Mouse (Mus musculus) hematopoietic stem cell, adult 5-6 weeks (primary cell): ENCODE measurements around the gene Hist1h1d. TPM values are rescaled to one million over a fixed set of nuclear protein-coding genes. Genes with fewer than 3 reads are reported as not detected.

Experiments
- ATAC-seq, 2 experiments: fragments of 125-278 bp in 1 of 2; replicated peaks in 1 of 2; 2 replicates each; pipeline ENCODE4 v1.8.0; 2016 to 2017; ENCODE audit warnings: inconsistent platforms in 2 of 2, mild to moderate bottlenecking in 2 of 2, moderate number of reproducible peaks in 2 of 2, low read depth in 1 of 2, moderate TSS enrichment in 1 of 2; ENCODE audit not compliant: low FRiP score in 2 of 2, poor library complexity in 2 of 2, severe bottlenecking in 2 of 2, insufficient read depth in 1 of 2, low TSS enrichment in 1 of 2
- total RNA-seq: library from RNA; stranded (forward); fragments of 172-1452, 232-1000 nt; gene quantifications from 2 replicates; pipeline ENCODE4 v1.2.3, GENCODE M21; 2017

Hist1h1d gene
- total RNA-seq, 1 experiment from 2014 or later, result 39.0 TPM

GRCm38 (mm10) chr13:23595185-23595584, 42.1 kb downstream of the Hist1h1d start:
- no peak for ATAC-seq

- ATAC-seq, result no peak; a peak in 1 of 4 replicates
These were observed 42.7 kb downstream of the Hist1h1d start for GRCm38 (mm10) chr13:23595622-23596372.

DNA sequence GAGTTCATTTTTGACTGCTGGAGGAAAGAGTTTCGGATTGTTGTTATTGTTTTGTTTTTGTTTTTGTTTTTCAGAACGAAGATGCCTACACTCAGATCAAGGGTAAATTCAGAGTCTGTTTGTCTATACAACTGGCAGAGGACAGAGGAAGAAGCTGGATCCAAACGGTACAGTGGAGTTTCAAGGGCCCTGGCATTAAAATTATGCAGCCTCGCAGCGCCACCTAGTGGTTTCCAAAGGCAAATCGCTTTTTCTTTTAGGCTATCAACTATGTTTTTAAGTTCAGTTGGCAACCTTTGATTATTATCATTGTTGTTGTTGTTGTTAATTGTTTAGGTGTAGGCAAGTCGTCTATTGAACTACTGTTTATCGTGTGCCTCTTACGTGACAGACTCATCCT, 44.9 kb downstream of the Hist1h1d start:
- peak; percentile 34 to 74; a peak in 3 of 4 replicates for ATAC-seq

DNA sequence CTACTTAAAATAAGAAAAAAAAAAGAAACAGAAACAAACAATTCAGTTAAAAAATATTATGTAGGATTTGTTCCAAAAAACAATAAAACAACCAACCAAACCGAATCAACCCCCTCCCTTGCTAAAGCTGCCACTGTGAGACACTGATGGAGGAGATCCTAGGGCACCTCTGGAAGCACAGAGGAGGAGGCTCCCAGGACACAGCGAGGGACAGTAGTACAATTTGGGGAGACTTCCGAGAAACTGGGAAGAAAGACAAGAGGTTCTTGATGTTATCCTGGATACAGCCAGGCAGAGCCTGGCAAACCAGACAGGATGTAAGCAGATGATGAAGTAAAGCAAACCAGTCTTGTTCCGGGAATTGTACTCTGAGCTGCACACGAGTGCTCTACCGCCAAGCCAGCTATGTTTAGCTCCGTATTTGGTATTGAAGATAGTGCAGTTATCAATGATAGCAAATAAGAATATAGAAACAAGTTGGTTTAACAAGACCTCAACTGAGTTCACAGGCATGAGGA, 50.2 kb downstream of the Hist1h1d start:
- ATAC-seq, result no peak

DNA sequence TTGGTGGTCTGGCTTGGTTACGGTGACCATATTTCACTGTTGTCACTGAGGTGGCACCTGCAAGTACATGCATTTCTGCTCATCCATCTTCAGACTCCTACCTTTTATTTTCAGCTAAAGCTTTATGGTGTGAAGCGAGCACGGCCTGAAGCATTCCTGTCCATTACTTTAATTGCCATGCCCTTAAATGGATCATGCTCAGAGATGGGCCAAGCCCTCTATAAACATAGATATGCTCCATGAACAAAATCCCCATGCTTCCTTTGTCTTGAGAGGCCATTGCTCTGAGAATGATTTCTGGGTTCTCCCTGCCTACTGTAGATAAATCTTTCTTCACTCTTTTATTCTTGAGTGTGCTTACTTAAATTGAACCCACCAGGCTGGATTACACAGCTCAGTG, 51.4 kb downstream of the Hist1h1d start:
- ATAC-seq, result no peak

GRCm38 (mm10) chr13:23605052-23605451, 52.0 kb downstream of the Hist1h1d start:
- no peak for ATAC-seq

DNA sequence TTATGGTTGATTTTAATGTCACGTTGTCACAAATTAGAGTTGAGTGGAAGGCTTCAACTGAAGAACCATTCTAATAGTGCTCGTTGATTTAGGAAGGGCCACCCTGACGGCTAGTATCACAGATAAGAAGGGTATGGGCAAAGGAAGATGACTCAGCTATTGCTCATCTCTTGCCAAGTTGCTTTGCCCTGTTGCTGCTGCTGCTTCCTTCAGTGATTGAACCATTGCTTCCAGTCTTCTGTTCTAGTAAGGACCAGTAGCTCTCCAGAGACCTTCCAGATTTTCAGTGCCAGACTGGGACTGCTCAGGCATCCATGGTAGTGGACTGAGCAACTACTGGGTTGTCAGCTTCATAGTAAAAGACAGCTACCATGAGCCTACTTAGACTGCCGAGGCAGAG, 56.1 kb downstream of the Hist1h1d start:
- ATAC-seq, result no peak; a peak in 1 of 4 replicates

- no peak for ATAC-seq
These were observed 56.8 kb downstream of the Hist1h1d start for GRCm38 (mm10) chr13:23609844-23610243.

Other genes with a start within 250 kb of the Hist1h1d start
- 53.6 and 57.6 TPM in 2 replicates for gene Zfp322a, start 184.1 kb upstream of the Hist1h1d start, total RNA-seq
- 12.5 and 18.7 TPM in 2 replicates for gene Abt1, start 129.4 kb upstream of the Hist1h1d start, total RNA-seq
- gene Btn1a1, start 87.4 kb upstream of the Hist1h1d start, total RNA-seq, result 0.20 TPM in 1 of 2 replicates, not detected in the other
- not detected in 2 replicates for gene Btn2a2, start 64.4 kb upstream of the Hist1h1d start, total RNA-seq
- gene Hist1h4h, start 22.2 kb upstream of the Hist1h1d start, total RNA-seq, result 427 and 875 TPM in 2 replicates
- 1,050 and 1,435 TPM in 2 replicates for gene Hist1h2af, start 19.4 kb upstream of the Hist1h1d start, total RNA-seq
- gene Hist1h3g, start 17.8 kb upstream of the Hist1h1d start, total RNA-seq, result 35.1 and 72.3 TPM in 2 replicates
- 47.7 and 59.1 TPM in 2 replicates for gene Hist1h2bh, start 9.9 kb upstream of the Hist1h1d start, total RNA-seq
- gene Hist1h3f, start 9.2 kb upstream of the Hist1h1d start, total RNA-seq, result 45.4 and 80.4 TPM in 2 replicates
- 943 and 1,781 TPM in 2 replicates for gene Hist1h4f, start 1.6 kb upstream of the Hist1h1d start, total RNA-seq
- gene Hist1h3e, start 9.1 kb downstream of the Hist1h1d start, total RNA-seq, result 153 and 296 TPM in 2 replicates
- 87.5 and 265 TPM in 2 replicates for gene Hist1h2ae, start 18.0 kb downstream of the Hist1h1d start, total RNA-seq
- 765 and 915 TPM in 2 replicates for gene Hist1h2bg, start 18.1 kb downstream of the Hist1h1d start, total RNA-seq
- 223 and 278 TPM in 2 replicates for gene Hist1h2bf, start 20.9 kb downstream of the Hist1h1d start, total RNA-seq
- gene Hist1h2ad, start 21.1 kb downstream of the Hist1h1d start, total RNA-seq, result 346 and 539 TPM in 2 replicates
- 76.7 and 84.0 TPM in 2 replicates for gene Hist1h3d, start 22.5 kb downstream of the Hist1h1d start, total RNA-seq
- 639 and 801 TPM in 2 replicates for gene Hist1h4d, start 28.3 kb downstream of the Hist1h1d start, total RNA-seq
- 51.7 and 72.2 TPM in 2 replicates for gene Hist1h2be, start 67.9 kb downstream of the Hist1h1d start, total RNA-seq
- 102 and 170 TPM in 2 replicates for gene Hist1h1e, start 69.3 kb downstream of the Hist1h1d start, total RNA-seq
- 45.3 and 83.9 TPM in 2 replicates for gene Hist1h2ac, start 130.7 kb downstream of the Hist1h1d start, total RNA-seq
- gene Hist1h2bc, start 130.9 kb downstream of the Hist1h1d start, total RNA-seq, result 109 and 180 TPM in 2 replicates
- not detected in 2 replicates for gene Hist1h1t, start 142.6 kb downstream of the Hist1h1d start, total RNA-seq
- 140 and 291 TPM in 2 replicates for gene Hist1h4c, start 145.2 kb downstream of the Hist1h1d start, total RNA-seq
- gene Hfe, start 157.6 kb downstream of the Hist1h1d start, total RNA-seq, result 3.1 TPM in 2 replicates
- gene Hist1h1c, start 185.5 kb downstream of the Hist1h1d start, total RNA-seq, result 345 and 598 TPM in 2 replicates
- gene Hist1h3c, start 192.3 kb downstream of the Hist1h1d start, total RNA-seq, result 240 and 585 TPM in 2 replicates
- gene Hist1h2bb, start 193.5 kb downstream of the Hist1h1d start, total RNA-seq, result 2,012 and 2,201 TPM in 2 replicates
- 1,198 and 1,437 TPM in 2 replicates for gene Hist1h2ab, start 197.9 kb downstream of the Hist1h1d start, total RNA-seq
- 224 and 348 TPM in 2 replicates for gene Hist1h3b, start 199.0 kb downstream of the Hist1h1d start, total RNA-seq
- 208 and 415 TPM in 2 replicates for gene Hist1h4b, start 203.8 kb downstream of the Hist1h1d start, total RNA-seq
- gene Hist1h4a, start 208.0 kb downstream of the Hist1h1d start, total RNA-seq, result 237 and 336 TPM in 2 replicates
- 207 and 294 TPM in 2 replicates for gene Hist1h3a, start 209.1 kb downstream of the Hist1h1d start, total RNA-seq
- gene Hist1h1a, start 210.4 kb downstream of the Hist1h1d start, total RNA-seq, result 1,426 and 1,487 TPM in 2 replicates
- gene Trim38, start 216.7 kb downstream of the Hist1h1d start, total RNA-seq, result not detected in 2 replicates